Mouse (Mus musculus): ENCODE measurements around the gene A130010J15Rik. TPM values are rescaled to one million over a fixed set of nuclear protein-coding genes. Genes with fewer than 3 reads are reported as not detected.
A peak's percentile ranks its signal among the peaks of the same experiment; 100 is the strongest.

A130010J15Rik gene
- total RNA-seq, 2 experiments from 2014 or later = 3.4 to 3.5 TPM

DNA sequence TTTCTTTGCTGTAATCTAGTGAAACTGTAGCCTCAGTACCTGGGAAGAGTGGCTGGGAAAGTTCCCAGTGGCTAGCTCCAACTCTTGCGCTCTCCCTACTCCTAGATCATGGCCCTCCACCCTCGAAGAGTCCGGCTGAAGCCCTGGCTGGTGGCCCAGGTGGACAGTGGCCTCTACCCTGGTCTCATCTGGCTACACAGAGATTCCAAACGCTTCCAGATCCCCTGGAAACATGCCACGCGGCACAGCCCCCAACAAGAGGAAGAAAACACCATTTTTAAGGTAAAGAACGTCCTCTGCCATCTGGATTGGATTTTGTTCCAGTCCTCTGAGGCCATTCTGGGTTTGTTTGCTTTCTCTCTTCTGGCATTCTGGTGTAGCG is 10.7 kb upstream of the A130010J15Rik start:
- H3K4me3 ChIP-seq = no peak overlapping the region
- no peak for TF ChIP-seq CTCF (IDR thresholded peaks at IDR 0.05)
- H3K27ac ChIP-seq = no peak overlapping the region
- intact Hi-C loops (cut with DNase I) = no loop called here
- no peak for DNase-seq (ENCODE audit: extremely low spot score in 1 of 2, low spot score in 2 of 2)

DNA sequence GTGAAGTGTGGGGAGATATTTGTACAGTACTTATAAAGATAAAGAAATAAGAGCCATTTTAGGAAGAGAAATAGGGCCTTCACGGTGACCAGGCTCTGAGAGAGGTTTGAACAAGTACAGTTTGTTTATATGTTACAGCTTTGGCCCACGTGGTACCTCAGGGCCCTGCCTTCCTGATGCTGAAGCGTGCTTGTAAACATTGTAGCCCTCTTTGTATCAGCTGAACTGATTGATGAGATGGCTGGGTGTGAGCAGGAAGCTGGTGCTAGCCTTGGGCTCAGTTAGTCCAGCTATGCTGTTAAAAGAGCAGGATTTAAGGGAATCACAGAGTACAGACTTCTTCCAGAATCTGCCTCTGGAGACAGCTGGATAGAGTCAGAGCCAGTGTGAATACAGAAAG is 8.7 kb upstream of the A130010J15Rik start:
- no peak for DNase-seq (ENCODE audit: extremely low spot score in 1 of 2, low spot score in 2 of 2)
- Histone ChIP-seq H3K4me3 (no peak overlapping the region), H3K27ac (no peak overlapping the region)
- no peak for TF ChIP-seq CTCF (IDR thresholded peaks at IDR 0.05)
- intact Hi-C loops (cut with DNase I) = no loop called here

- DNase-seq (ENCODE audit: extremely low spot score in 1 of 2, low spot score in 2 of 2) = no peak
- TF ChIP-seq CTCF (IDR thresholded peaks at IDR 0.05) = no peak
- Histone ChIP-seq H3K27ac (no peak overlapping the region), H3K4me3 (no peak overlapping the region)
- intact Hi-C loops (cut with DNase I) = no loop called here
Measured at GRCm38 (mm10) chr1:193159613-193160012, 8.2 kb upstream of the A130010J15Rik start.

- TF ChIP-seq CTCF (IDR thresholded peaks at IDR 0.05) = no peak
- intact Hi-C loops (cut with DNase I) = no loop called here
- DNase-seq (ENCODE audit: extremely low spot score in 1 of 2, low spot score in 2 of 2) = no peak
- no peak overlapping the region for H3K27ac ChIP-seq
- H3K4me3 ChIP-seq = no peak overlapping the region
Measured at GRCm38 (mm10) chr1:193160317-193161032, 7.4 kb upstream of the A130010J15Rik start.

DNA sequence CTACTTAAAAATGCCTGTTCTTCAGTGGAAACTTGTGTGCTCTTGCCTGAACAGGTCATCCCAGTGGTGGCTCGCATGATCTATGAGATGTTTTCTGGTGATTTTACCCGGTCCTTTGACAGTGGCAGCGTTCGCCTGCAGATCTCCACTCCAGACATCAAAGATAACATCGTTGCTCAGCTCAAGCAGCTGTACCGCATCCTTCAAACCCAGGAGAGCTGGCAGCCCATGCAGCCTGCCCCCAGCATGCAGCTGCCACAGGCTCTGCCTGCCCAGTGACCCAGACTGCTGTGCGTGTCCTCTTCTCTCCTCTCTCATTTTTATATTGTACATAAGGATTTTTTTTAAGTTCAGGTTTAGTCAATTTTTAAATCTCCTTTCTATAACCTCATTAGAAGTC is 1.4 kb downstream of the A130010J15Rik start:
- H3K27ac ChIP-seq = no peak overlapping the region
- DNase-seq (ENCODE audit: extremely low spot score in 1 of 2, low spot score in 2 of 2) = no peak
- H3K4me3 ChIP-seq = no peak overlapping the region
- TF ChIP-seq CTCF (IDR thresholded peaks at IDR 0.05) = no peak
- intact Hi-C loops (cut with DNase I) = no loop called here

DNA sequence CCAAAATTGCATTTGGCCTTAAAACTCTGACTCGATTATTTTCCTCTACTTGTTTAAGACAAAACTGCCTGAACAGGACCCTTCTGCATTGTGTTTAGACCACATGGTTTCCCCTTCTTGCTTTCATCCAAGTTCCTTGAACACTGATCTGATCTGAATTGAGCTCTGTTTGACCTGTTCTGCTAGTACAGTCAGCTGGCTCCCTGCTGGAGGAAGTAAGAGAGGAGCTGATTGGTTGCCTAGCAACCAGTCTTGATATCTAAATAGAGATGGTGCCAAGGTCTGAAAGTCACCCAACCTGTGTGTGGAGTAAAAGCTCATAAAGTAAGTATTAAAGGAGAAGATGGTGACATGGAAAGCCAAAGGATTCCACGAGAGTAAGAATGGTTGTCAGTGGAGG is 2.0 kb downstream of the A130010J15Rik start:
- TF ChIP-seq CTCF (IDR thresholded peaks at IDR 0.05) = no peak
- H3K4me3 ChIP-seq = no peak overlapping the region
- DNase-seq (ENCODE audit: extremely low spot score in 1 of 2, low spot score in 2 of 2) = no peak
- H3K27ac ChIP-seq = no peak overlapping the region
- intact Hi-C loops (cut with DNase I) = no loop called here

- H3K27ac ChIP-seq = peak overlapping the region; percentile 92
- DNase-seq (ENCODE audit: extremely low spot score in 1 of 2, low spot score in 2 of 2) = peak; percentile 92 to 94
- peak overlapping the region; percentile 90 for H3K4me3 ChIP-seq
- intact Hi-C loops (cut with DNase I) = loop anchor here (1.0 kb wide), 1 partner anchor 43 kb away; the partner anchor contains the start of gene Diexf
- no peak; the same call in 1 of the 2 replicates for TF ChIP-seq CTCF (IDR thresholded peaks at IDR 0.05)
Measured at GRCm38 (mm10) chr1:193172991-193173809, 5.4 kb downstream of the A130010J15Rik start.

- peak overlapping the region; percentile 90 for H3K4me3 ChIP-seq
- peak overlapping the region; percentile 92 for H3K27ac ChIP-seq
- no peak for DNase-seq (ENCODE audit: extremely low spot score in 1 of 2, low spot score in 2 of 2)
- no peak for TF ChIP-seq CTCF (IDR thresholded peaks at IDR 0.05)
- intact Hi-C loops (cut with DNase I) = loop anchor here (1.0 kb wide), 1 partner anchor 43 kb away; the partner anchor contains the start of gene Diexf
Measured at GRCm38 (mm10) chr1:193173810-193174129, 5.9 kb downstream of the A130010J15Rik start.

DNA sequence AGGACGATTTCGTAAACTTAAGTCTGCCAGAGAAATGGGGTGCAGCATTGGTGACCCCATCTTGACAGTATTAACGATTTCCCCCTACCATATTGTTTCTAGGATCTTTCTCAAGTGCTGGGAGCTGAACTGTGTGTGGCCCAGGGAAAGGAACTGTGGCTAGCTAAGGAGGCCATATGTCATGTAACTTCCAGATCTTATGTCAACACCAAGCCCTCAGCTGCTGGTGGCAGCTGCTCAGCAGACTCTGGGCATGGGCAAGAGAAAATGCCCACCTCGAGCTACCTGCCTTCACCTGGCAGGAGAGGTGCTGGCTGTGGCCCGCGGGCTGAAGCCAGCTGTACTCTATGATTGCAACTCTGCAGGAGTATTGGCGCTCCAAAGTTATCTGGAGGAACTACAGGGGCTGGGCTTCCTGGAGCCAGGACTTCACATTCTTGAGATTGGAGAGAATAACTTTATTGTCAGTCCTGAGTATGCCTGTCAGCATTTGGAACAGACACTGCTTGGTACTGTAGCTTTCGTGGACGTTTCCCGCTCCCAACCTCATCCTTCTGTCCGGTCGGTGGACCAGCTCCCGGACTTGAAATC is 6.4 kb downstream of the A130010J15Rik start:
- DNase-seq (ENCODE audit: extremely low spot score in 1 of 2, low spot score in 2 of 2) = no peak
- Histone ChIP-seq H3K4me3 (no peak overlapping the region), H3K27ac (peak overlapping the region; percentile 92)
- TF ChIP-seq CTCF (IDR thresholded peaks at IDR 0.05) = no peak
- intact Hi-C loops (cut with DNase I) = no loop called here

- TF ChIP-seq CTCF (IDR thresholded peaks at IDR 0.05) = no peak
- no peak for DNase-seq (ENCODE audit: extremely low spot score in 1 of 2, low spot score in 2 of 2)
- intact Hi-C loops (cut with DNase I) = no loop called here
- H3K27ac ChIP-seq = no peak overlapping the region
- no peak overlapping the region for H3K4me3 ChIP-seq
Measured at GRCm38 (mm10) chr1:193181104-193181503, 13.3 kb downstream of the A130010J15Rik start.

DNA sequence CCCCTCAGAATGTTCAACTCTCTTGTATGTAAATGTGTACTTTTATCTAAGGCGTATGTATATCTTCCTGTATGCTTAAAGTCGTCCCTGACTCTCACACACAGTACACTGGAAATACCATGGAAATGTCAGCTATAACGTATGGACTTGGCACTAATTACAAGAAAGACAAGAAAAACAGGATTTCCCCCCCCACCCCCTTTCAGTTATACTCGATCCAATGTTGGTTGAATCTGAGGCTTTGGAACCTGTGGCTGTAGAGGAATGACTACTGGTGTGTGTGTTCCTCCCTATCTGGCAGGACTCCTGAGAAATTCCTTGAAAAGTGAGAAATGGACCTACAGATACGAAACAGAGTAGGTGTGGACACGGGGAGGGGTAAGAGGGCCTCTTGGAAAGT is 20.4 kb downstream of the A130010J15Rik start:
- H3K4me3 ChIP-seq = no peak overlapping the region
- intact Hi-C loops (cut with DNase I) = no loop called here
- DNase-seq (ENCODE audit: extremely low spot score in 1 of 2, low spot score in 2 of 2) = no peak
- TF ChIP-seq CTCF (IDR thresholded peaks at IDR 0.05) = no peak
- H3K27ac ChIP-seq = no peak overlapping the region

DNA sequence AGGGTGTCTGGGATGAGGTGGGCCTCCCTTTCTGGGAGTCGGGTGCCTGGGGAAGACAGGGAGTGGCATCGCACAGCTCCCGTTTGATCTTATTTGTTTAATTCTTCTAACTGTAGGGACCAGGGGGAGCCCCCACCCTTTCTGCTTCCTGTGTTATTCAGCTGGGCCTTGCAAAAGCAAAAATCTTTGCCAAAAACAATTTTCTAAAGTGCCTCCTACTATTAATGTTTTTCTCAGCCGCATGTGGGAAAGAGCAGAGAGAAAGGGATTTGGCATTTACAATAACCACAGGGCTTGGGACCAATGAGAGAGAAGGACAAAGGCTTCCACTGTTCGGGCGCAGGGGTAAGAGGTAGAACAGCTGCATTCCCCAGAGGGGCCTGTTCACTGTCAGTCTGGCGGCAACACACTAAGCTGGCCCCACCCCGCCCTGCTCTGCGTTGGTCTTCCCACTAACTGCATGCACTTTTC is 21.3 kb downstream of the A130010J15Rik start:
- DNase-seq (ENCODE audit: extremely low spot score in 1 of 2, low spot score in 2 of 2) = peak in 1 of 2 experiments; percentile 16
- TF ChIP-seq CTCF (IDR thresholded peaks at IDR 0.05) = no peak
- intact Hi-C loops (cut with DNase I) = no loop called here
- Histone ChIP-seq H3K4me3 (no peak overlapping the region), H3K27ac (peak overlapping the region; percentile 69)

Measured in left cerebral cortex, adult 2 months (tissue).